In genomic region chr17:9749301-9749700, GRCm38 (mm10) we compare ENCODE assay signal across 30 mouse cellular contexts.
"Had no signal": no experiment of that assay in that cellular context is flagged by ENCODE, and none has a peak within 500 bp of the region (broad histone marks: within the 10 kb centered on the region; RNA-seq: fewer than 3 reads in every experiment).

No protein-coding gene starts in this region.

- H3K9me3 ChIP-seq: limb, embryonic 10.5 days; limb, embryonic 12.5 days; limb, embryonic 13.5 days; limb, embryonic 15.5 days; liver, embryonic 12.5 days; liver, embryonic 13.5 days; liver, embryonic 15.5 days; lung, embryonic 15.5 days; midbrain, embryonic 12.5 days; midbrain, embryonic 13.5 days; midbrain, embryonic 15.5 days; neural tube, embryonic 13.5 days had no signal

- H3K27me3 ChIP-seq: limb, embryonic 12.5 days; limb, embryonic 13.5 days; limb, embryonic 15.5 days; liver, embryonic 12.5 days; liver, embryonic 13.5 days; liver, embryonic 15.5 days; lung, embryonic 15.5 days; midbrain, embryonic 12.5 days; midbrain, embryonic 13.5 days; midbrain, embryonic 15.5 days; neural tube, embryonic 12.5 days; neural tube, embryonic 13.5 days had no signal

- H3K27ac ChIP-seq: left cerebral cortex, adult 2 months; limb, embryonic 10.5 days; limb, embryonic 12.5 days; limb, embryonic 13.5 days; limb, embryonic 15.5 days; liver, embryonic 12.5 days; liver, embryonic 13.5 days; liver, embryonic 14.5 days; liver, embryonic 15.5 days; lung, embryonic 15.5 days; macrophage; midbrain, embryonic 12.5 days; midbrain, embryonic 13.5 days; midbrain, embryonic 15.5 days; neural tube, embryonic 12.5 days; neural tube, embryonic 13.5 days had no signal

- H3K9ac ChIP-seq: limb, embryonic 12.5 days; limb, embryonic 13.5 days; limb, embryonic 15.5 days; liver, embryonic 12.5 days; liver, embryonic 13.5 days; liver, embryonic 14.5 days; liver, embryonic 15.5 days; liver, postnatal 0 days; lung, embryonic 14.5 days; lung, embryonic 15.5 days; midbrain, embryonic 12.5 days; midbrain, embryonic 13.5 days; midbrain, embryonic 15.5 days; neural tube, embryonic 12.5 days; neural tube, embryonic 13.5 days had no signal

- H3K4me2 ChIP-seq: limb, embryonic 12.5 days; limb, embryonic 13.5 days; limb, embryonic 15.5 days; liver, embryonic 11.5 days; liver, embryonic 12.5 days; liver, embryonic 13.5 days; liver, embryonic 15.5 days; lung, embryonic 14.5 days; lung, embryonic 15.5 days; midbrain, embryonic 12.5 days; midbrain, embryonic 13.5 days; midbrain, embryonic 15.5 days; neural tube, embryonic 12.5 days; neural tube, embryonic 13.5 days had no signal

- DNase-seq: left cerebral cortex, postnatal 4 days; liver; liver, embryonic 13.5 days; liver, postnatal 0 days; lung, adult 18-20 months; lung, adult 2 months; lung, embryonic 14.5 days; lung, postnatal 10 days; lung, postnatal 36 days; lung, postnatal 4 days had no signal

- H3K36me3 ChIP-seq: limb, embryonic 10.5 days; limb, embryonic 12.5 days; limb, embryonic 13.5 days; limb, embryonic 15.5 days; liver, embryonic 12.5 days; liver, embryonic 13.5 days; liver, embryonic 15.5 days; lung, embryonic 15.5 days; midbrain, embryonic 10.5 days; midbrain, embryonic 12.5 days; midbrain, embryonic 13.5 days; midbrain, embryonic 15.5 days; neural tube, embryonic 12.5 days; neural tube, embryonic 13.5 days had no signal

- H3K4me3 ChIP-seq: left cerebral cortex, adult 2 months; limb, embryonic 10.5 days; limb, embryonic 12.5 days; limb, embryonic 13.5 days; limb, embryonic 15.5 days; liver, embryonic 12.5 days; liver, embryonic 13.5 days; liver, embryonic 15.5 days; lung, embryonic 15.5 days; megakaryocyte, embryonic 14.5 days; midbrain, embryonic 10.5 days; midbrain, embryonic 12.5 days; midbrain, embryonic 13.5 days; midbrain, embryonic 15.5 days; myocyte; neural tube, embryonic 12.5 days; neural tube, embryonic 13.5 days had no signal

- ATAC-seq: liver, embryonic 12.5 days; liver, postnatal 0 days; midbrain, embryonic 13.5 days; midbrain, embryonic 15.5 days; midbrain, embryonic 16.5 days had no signal

- H3K4me1 ChIP-seq: limb, embryonic 10.5 days; limb, embryonic 12.5 days; limb, embryonic 13.5 days; limb, embryonic 15.5 days; liver, embryonic 12.5 days; liver, embryonic 13.5 days; liver, embryonic 15.5 days; lung, embryonic 15.5 days; megakaryocyte, embryonic 14.5 days; midbrain, embryonic 15.5 days; neural tube, embryonic 12.5 days had no signal
